Mouse (Mus musculus) spleen, postnatal 4 days (tissue): Measurements from ENCODE around the gene Fxyd3.

Source experiments
- DNase-seq, 2 experiments: peaks; one replicate each; pipeline ENCODE4 v3.0.0; 2022; ENCODE audit warnings: low spot score in 2 of 2

Fxyd3 gene

DNA sequence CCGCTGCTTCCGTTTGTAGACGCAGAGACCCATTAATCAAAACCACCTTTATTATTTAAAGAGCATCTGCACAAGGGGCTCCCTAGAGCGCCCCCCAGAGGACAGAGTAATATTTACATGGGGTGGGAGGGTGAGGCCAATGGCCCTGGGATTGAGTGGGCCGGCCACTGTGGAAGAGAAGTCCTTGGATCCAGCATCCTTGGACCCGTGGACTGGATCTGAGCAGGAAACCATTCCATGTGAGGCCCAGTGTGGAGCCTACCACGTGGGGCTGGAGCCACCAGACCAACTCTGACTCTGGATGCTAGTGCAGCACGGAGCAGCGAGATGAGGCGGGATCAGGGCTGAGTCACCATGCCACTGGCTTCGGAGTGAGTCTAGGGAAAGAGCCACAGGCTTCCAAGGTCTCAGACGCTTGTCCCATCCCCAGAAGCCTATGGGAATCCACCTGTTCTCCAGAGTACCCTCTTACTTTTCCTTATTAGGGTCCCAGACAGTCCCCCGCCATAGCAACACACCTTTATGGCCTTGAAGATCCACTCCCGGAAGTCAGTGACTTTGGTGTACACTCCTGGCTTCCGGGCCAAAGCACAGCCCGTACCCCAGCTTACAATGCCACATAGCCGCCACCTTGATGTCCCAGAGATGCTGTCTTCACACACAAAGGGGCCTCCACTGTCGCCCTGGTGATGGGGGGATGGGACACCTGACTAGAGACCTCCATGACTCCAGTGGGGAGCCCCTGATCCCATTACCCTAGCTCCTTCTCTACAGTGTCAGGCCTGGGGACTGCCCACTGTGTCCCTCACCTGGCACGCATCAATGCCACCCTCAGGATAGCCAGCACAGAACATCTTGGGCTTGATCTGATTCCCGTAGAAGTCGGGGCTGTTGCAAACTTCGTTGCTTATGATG is 22.4 kb upstream of the Fxyd3 start:
- DNase-seq: peak in 1 of 2 experiments; percentile 33

- peak; percentile 84 to 91 for DNase-seq
These were observed 21.2 kb upstream of the Fxyd3 start for GRCm38 (mm10) chr7:31097583-31098248.

GRCm38 (mm10) chr7:31096892-31097564 is 20.5 kb upstream of the Fxyd3 start:
- no peak for DNase-seq

GRCm38 (mm10) chr7:31094774-31095501 is 18.4 kb upstream of the Fxyd3 start:
- DNase-seq: no peak

- no peak for DNase-seq
These were observed 13.2 kb upstream of the Fxyd3 start for GRCm38 (mm10) chr7:31089721-31090120.

GRCm38 (mm10) chr7:31088206-31088605 is 11.7 kb upstream of the Fxyd3 start:
- no peak for DNase-seq

DNA sequence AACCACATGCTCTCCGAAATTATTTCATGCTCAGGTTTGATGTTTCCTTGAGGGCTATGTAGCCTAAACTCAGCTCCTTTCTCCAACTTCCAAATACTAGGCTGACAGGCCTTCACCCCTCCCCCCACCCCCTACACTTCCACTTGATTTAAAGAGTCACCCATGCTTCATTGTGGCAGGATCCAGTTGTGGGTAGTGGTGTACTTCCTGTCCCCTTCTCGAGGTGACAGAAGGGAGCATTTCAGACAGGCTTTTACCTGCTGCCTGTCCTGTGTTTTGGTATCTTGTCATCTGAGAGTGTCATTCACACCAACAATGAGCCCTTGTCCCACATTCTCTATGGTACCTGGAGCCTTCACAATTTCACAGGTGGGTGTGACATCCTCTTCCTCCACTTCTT is 10.8 kb upstream of the Fxyd3 start:
- DNase-seq: no peak

DNA sequence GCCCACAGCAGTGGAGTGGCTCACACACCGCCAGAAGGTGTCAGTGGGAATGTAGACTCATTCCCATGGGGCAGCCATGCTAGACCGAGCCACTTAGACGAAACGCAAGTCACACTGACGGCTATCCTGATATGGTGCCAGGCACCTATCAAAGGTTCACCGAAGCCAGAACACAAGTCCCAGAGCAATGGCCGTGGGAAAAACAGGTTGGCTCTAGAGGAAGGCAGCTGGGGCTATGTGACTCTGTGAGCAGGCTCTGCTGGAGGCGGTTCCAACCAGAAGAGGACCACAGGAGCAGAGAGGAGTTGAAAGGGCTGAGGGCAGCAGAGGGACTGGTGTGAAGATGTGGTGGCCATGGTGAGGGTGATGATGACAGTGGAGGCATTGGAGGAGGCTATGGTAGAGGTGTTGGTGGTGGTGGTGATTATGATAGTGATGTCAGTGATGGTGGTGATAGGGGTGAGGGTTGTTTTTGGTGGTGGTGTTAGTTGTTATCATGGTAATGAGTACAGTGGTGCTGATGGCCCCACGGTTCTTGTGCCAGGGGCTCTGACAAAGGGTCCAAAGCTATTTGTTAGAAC is 9.8 kb upstream of the Fxyd3 start:
- DNase-seq: no peak

- no peak for DNase-seq
These were observed 8.7 kb upstream of the Fxyd3 start for GRCm38 (mm10) chr7:31085171-31085570.

DNA sequence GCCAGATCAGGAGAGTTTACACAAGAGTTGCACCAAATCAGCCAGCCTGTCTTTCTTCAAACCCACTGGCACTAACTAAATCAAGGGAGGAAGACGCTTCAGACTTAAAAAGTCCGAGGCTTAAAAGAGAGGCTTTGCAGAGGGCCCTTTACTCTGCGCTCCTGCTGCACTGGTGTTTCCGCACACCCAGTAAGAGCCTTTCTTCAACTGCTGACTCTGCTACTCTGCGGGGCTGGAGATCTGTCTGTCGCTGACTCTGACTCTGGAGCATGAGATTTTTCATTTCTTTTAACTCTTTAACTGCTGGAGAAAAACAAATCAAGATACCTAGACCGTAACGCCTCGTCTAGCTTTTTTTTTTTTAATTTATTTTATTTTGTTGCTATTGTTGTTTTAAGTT is 7.6 kb upstream of the Fxyd3 start:
- no peak for DNase-seq

GRCm38 (mm10) chr7:31082831-31083588 is 6.5 kb upstream of the Fxyd3 start:
- DNase-seq: no peak

GRCm38 (mm10) chr7:31082106-31082505 is 5.6 kb upstream of the Fxyd3 start:
- no peak for DNase-seq

DNA sequence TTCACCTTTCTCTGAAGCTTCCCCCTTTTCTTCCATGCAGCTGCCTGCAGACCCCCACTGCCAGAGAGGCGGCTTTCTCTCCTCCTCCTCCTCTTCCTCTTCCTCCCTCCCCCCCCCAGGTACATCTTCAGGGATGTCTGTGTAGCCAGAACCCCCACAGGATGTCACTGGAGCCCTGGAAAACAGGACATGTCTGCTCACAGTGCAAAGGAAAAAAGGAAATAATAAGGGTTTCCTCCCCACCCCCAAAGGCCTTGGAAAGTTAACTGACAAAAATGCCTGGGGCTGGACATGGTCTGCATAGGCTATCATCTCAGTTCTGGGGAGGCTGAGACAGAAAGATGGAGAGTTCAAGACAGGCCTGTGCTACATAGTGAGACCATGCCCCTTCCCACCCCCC is 4.6 kb upstream of the Fxyd3 start:
- DNase-seq: no peak

- DNase-seq: no peak
These were observed 4.1 kb upstream of the Fxyd3 start for GRCm38 (mm10) chr7:31080611-31081010.

DNA sequence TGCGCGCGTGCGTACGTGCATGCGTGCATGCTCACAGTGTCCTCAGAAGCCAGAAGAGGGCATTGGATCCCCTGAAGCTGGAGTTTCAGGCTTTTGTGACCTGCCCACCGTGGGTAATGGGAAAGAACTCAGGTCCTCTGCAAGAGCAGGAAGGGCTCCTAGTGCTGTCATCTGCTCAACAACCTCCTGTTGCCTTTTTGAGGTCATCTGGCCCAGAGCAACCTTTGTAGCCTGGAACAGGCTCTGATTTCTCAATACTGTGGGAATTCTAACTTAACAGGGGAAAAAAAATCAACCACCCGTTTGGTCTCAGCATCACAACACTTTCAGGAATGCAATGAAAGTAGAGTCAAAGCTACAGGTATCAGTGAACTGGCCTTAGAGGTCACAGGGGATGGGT is 3.2 kb upstream of the Fxyd3 start:
- DNase-seq: no peak

DNA sequence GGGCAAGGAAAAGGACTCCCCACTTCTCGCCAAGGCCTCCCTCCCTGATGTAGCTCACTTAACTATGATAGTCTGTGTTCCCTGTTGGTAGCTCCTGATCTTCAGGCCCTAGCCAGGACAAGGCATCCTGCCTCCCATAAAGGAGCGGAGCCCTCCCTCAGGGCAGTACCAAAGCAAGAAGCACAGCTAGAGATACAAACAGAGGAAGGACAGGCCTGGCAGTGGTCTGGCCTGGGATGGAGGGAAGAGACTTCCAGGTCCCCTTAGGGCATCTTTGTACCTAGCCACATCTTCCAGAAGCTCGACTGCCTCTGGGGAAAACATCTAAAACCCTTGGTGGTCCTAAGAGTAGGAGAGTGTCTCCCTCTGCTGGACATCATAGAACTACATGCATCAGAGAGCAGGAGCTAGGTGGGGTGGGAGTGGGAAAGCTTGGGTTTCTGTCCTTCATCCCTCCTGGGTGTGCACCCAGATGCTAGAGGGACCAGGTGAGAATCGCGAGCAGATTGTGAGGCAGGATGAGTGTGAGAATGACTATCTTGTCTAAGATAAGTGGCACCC is 1.5 kb upstream of the Fxyd3 start:
- DNase-seq: no peak

- no peak for DNase-seq
These were observed 966 bp upstream of the Fxyd3 start for GRCm38 (mm10) chr7:31077470-31077869.

DNA sequence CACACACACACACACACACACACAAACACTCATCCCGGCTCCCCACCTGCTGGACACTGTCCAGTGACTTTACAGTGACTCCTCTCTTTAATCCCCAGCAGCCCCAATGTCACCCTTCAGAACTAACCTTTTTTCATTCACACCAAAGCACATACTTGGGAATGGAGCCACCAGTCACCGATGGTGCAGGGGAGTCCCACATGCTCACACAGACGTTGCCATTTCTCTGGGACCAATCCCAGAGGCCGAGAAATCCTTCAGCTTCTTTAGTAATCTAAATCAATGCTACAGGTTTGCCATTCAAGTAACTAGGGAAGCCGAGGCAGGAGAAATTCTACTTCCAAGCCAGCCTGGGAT is 1.8 kb downstream of the Fxyd3 start:
- no peak for DNase-seq

- no peak for DNase-seq
These were observed 2.3 kb downstream of the Fxyd3 start for GRCm38 (mm10) chr7:31074061-31074712.

DNA sequence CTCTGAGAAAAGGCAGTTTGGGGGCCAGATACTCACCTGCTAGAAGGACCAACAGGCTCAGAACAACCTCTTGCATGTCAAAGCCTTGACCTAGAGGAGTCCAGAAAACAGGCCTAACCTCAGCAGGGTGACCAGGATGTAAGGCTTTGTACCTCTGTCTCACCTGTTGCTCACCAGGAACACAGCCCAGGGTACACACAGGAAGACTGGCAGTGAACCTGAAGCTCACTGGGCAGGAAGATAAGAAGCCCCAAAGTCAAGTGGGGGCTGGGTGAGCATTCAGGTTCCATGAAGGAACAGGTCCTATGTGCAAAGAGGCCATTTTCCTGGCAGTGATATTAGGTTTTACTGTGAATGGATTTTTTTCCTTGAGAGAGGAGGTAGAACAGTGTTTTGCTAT is 3.0 kb downstream of the Fxyd3 start:
- no peak for DNase-seq
